Mouse (Mus musculus): ENCODE results near the gene Pilrb2. TPM values are rescaled to one million over a fixed set of nuclear protein-coding genes. Genes with fewer than 3 reads are reported as not detected.
"Not testable (repeated sequence)": the region's sequence is repeated elsewhere in the genome, so short reads cannot be mapped to it uniquely, and the experiment has no call there.

Pilrb2 gene
- polyA plus RNA-seq, 1 experiment from 2014 or later, result not detected

DNA sequence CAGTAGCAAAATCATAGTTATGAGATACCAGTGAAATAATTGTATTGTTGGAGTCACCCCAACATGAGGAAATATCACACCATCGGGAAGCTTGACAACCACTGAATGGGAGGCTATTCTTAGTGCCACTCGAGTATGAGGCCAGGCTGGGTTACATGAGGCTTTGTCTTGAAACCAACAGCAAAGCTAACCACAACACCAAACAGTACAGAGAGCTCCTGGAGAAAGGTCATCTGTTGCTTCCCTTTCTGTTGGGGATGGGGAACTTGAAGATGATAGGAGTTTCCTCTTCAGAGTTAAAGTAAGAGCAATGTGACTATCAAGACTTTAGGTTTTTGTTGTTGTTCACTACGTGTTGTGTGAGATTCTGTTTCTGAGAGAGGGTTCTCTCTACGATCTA is 11.3 kb upstream of the Pilrb2 start:
- Histone ChIP-seq H3K4me3 (replicated peaks; ENCODE audit: low read length) (no peak overlapping the region), H3K9ac (no peak overlapping the region), H3K9me3 (ENCODE audit: control insufficient read depth, low read length) (no peaks in the 10 kb centered on the region), H3K36me3 (replicated peaks; ENCODE audit: control insufficient read depth, insufficient read depth) (no peaks in the 10 kb centered on the region), H3K27me3 (ENCODE audit: control insufficient read depth, insufficient read depth, low read length) (no peaks in the 10 kb centered on the region), H3K4me1 (replicated peaks; ENCODE audit: control insufficient read depth, insufficient read depth, low read length) (no peaks in the 10 kb centered on the region), H3K4me2 (replicated peaks) (no peak overlapping the region), H3K27ac (no peak overlapping the region)
- DNase-seq (ENCODE audit: low spot score) (no peak), ATAC-seq (ENCODE audit: low FRiP score) (no peak)
- 86% methylated on average over 4 of the region's 4 CpGs for WGBS

DNA sequence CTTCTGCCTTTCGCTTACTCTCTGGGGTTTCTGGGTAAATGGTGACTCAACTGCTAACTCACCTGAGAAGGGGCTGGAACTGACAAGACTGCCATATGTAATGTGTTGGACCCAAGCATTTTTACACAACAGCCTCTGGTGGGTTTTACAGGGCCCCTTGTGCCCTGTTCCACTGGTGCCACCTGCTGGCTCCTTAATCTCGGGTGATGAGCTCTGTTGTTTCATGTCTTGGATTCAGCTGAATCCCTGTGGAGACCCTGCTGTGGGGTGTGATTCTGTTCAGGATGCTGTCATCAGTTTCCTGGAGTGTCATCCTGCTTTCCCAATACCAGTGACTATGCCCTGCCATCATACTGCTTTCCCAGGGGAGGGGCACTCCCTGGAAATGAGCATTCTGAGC is 6.2 kb upstream of the Pilrb2 start:
- Histone ChIP-seq H3K9ac (no peak overlapping the region), H3K36me3 (replicated peaks; ENCODE audit: control insufficient read depth, insufficient read depth) (no peaks in the 10 kb centered on the region), H3K4me3 (replicated peaks; ENCODE audit: low read length) (no peak overlapping the region), H3K27ac (no peak overlapping the region), H3K4me2 (replicated peaks) (no peak overlapping the region), H3K27me3 (ENCODE audit: control insufficient read depth, insufficient read depth, low read length) (no peaks in the 10 kb centered on the region), H3K4me1 (replicated peaks; ENCODE audit: control insufficient read depth, insufficient read depth, low read length) (no peaks in the 10 kb centered on the region), H3K9me3 (ENCODE audit: control insufficient read depth, low read length) (no peaks in the 10 kb centered on the region)
- ATAC-seq (ENCODE audit: low FRiP score) (no peak), DNase-seq (ENCODE audit: low spot score) (no peak)
- 63% methylated on average over 2 of the region's 2 CpGs for WGBS

DNA sequence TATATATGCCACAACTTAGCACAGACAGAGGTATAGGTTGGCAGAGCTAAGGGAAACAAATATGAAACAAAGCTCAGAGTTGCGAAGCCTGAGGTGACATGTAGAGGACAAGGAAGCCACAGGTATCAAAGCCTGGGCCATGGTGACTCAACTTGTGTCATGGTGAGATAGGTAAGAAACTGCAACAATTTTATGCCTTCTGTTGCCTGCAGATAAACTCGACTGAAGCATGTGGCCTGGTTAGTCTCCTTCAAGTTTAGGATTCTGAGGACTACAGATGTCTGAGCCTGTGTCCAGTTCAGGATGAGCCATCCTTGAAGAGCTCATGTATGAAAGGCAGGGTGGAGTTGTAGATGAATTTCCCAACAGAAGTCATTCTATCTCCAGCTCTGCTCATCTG is 3.4 kb upstream of the Pilrb2 start:
- ATAC-seq (ENCODE audit: low FRiP score) (no peak), DNase-seq (ENCODE audit: low spot score) (no peak)
- H3K9ac ChIP-seq, result no peak overlapping the region
- WGBS, result 88% methylated on average over 2 of the region's 2 CpGs
- H3K27ac ChIP-seq, result no peak overlapping the region
- H3K4me1 ChIP-seq (replicated peaks; ENCODE audit: control insufficient read depth, insufficient read depth, low read length), result no peaks in the 10 kb centered on the region
- no peak overlapping the region for H3K4me2 ChIP-seq (replicated peaks)
- H3K27me3 ChIP-seq (ENCODE audit: control insufficient read depth, insufficient read depth, low read length), result no peaks in the 10 kb centered on the region
- H3K36me3 ChIP-seq (replicated peaks; ENCODE audit: control insufficient read depth, insufficient read depth), result no peaks in the 10 kb centered on the region
- H3K4me3 ChIP-seq (replicated peaks; ENCODE audit: low read length), result no peak overlapping the region
- no peaks in the 10 kb centered on the region for H3K9me3 ChIP-seq (ENCODE audit: control insufficient read depth, low read length)

GRCm38 (mm10) chr5:137872381-137872702 is 727 bp upstream of the Pilrb2 start:
- not testable (repeated sequence) for H3K4me1 ChIP-seq (replicated peaks; ENCODE audit: control insufficient read depth, insufficient read depth, low read length); DNase-seq (ENCODE audit: low spot score); ATAC-seq (ENCODE audit: low FRiP score); H3K9me3 ChIP-seq (ENCODE audit: control insufficient read depth, low read length); H3K27me3 ChIP-seq (ENCODE audit: control insufficient read depth, insufficient read depth, low read length); H3K36me3 ChIP-seq (replicated peaks; ENCODE audit: control insufficient read depth, insufficient read depth); H3K27ac ChIP-seq; H3K4me2 ChIP-seq (replicated peaks); H3K9ac ChIP-seq; H3K4me3 ChIP-seq (replicated peaks; ENCODE audit: low read length)
- WGBS, result 50% methylated on average over 1 of the region's 1 CpGs

DNA sequence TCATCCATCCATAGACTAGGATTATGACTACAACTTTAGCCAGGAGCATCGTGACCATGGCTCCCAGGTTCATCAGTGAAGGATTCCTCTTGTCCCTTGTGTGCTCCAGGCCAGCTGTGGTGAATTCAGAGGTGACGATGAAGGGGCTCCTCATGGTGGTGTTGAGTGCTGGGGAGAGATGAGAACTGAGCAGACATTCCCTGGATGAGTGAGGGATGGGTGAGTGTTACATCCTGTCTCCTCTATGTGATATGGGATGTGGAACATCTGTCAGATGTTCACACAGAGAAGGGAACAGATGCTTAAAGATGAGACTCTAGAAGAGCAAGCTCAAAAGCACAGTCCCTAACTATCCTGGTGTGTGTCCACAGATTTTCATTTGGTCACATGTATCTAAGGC is 3.0 kb downstream of the Pilrb2 start:
- not testable (repeated sequence) for H3K27ac ChIP-seq; ATAC-seq (ENCODE audit: low FRiP score); DNase-seq (ENCODE audit: low spot score); H3K4me1 ChIP-seq (replicated peaks; ENCODE audit: control insufficient read depth, insufficient read depth, low read length); H3K4me3 ChIP-seq (replicated peaks; ENCODE audit: low read length); H3K4me2 ChIP-seq (replicated peaks); H3K36me3 ChIP-seq (replicated peaks; ENCODE audit: control insufficient read depth, insufficient read depth); H3K9ac ChIP-seq; H3K27me3 ChIP-seq (ENCODE audit: control insufficient read depth, insufficient read depth, low read length); H3K9me3 ChIP-seq (ENCODE audit: control insufficient read depth, low read length)
- WGBS, result 84% methylated on average over 2 of the region's 2 CpGs

DNA sequence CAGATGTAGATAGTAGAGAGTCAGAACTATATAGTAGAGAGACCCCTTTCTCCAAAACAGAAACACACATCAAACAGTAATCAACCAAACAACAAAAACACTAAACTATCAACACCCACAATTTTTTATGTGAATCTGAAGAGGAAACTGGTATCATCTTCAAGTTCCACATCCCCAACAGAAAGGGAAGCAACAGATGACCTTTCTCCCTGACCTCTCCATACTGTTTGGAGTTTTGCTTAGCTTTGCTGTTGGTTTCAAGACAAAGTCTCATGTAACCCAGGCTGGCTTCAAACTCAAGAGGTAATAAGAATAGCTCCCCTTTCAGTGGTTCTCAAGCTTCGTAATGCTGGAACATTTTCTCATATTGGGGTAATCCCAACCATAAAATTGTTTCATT is 7.6 kb downstream of the Pilrb2 start:
- not testable (repeated sequence) for H3K4me1 ChIP-seq (replicated peaks; ENCODE audit: control insufficient read depth, insufficient read depth, low read length); H3K27ac ChIP-seq; H3K4me2 ChIP-seq (replicated peaks); H3K9ac ChIP-seq; DNase-seq (ENCODE audit: low spot score); H3K36me3 ChIP-seq (replicated peaks; ENCODE audit: control insufficient read depth, insufficient read depth); H3K4me3 ChIP-seq (replicated peaks; ENCODE audit: low read length); H3K27me3 ChIP-seq (ENCODE audit: control insufficient read depth, insufficient read depth, low read length); ATAC-seq (ENCODE audit: low FRiP score); H3K9me3 ChIP-seq (ENCODE audit: control insufficient read depth, low read length)
- 97% methylated on average over 1 of the region's 1 CpGs for WGBS

DNA sequence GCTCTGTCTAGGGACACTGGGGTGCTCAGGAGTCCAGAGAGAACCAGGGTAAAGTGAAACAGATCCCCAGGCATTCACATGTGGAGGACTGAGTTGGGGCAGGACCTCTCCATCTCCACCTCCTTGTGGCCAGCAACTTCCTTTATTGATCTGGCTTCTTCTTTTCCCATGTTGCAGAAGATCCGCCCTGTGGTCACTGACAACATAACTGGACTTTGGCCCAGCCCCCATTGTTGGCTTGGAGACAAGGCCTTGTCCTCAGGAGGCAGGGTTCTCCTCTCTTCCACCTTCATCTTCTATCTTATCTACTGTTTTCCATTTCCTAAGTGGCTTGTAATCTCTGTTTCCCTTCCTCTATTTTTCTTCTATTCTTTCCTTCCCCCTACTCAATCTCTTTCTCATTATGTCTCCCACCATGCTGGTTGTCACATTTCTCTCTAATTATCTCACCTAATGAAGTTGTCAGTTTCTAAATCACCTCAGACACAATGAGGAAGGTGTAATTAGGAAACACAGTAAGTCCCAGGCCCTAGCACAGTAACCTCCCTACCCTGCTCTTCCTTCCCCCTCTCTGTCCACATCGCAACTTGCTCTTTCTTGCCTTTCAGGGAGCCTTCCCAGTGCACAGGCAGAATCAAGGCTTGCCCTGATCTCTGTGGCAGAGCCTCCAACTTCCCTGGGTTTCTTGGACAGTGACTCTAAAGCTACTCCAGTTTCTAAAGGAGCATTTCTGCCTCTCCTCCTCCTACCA is 13.5 kb downstream of the Pilrb2 start, which contains the start of gene Pilrb1:
Pilrb1 (minus strand) TSS at position 147 of the 751 bp plus-strand sequence.
- not testable (repeated sequence) for H3K4me1 ChIP-seq (replicated peaks; ENCODE audit: control insufficient read depth, insufficient read depth, low read length); H3K27me3 ChIP-seq (ENCODE audit: control insufficient read depth, insufficient read depth, low read length); H3K27ac ChIP-seq; H3K9ac ChIP-seq; H3K36me3 ChIP-seq (replicated peaks; ENCODE audit: control insufficient read depth, insufficient read depth); H3K9me3 ChIP-seq (ENCODE audit: control insufficient read depth, low read length); H3K4me3 ChIP-seq (replicated peaks; ENCODE audit: low read length); DNase-seq (ENCODE audit: low spot score); ATAC-seq (ENCODE audit: low FRiP score); H3K4me2 ChIP-seq (replicated peaks)
- 75% methylated on average over 1 of the region's 2 CpGs for WGBS

- H3K4me1 ChIP-seq (replicated peaks; ENCODE audit: control insufficient read depth, insufficient read depth, low read length); DNase-seq (ENCODE audit: low spot score); H3K9ac ChIP-seq; H3K36me3 ChIP-seq (replicated peaks; ENCODE audit: control insufficient read depth, insufficient read depth); H3K4me2 ChIP-seq (replicated peaks); H3K9me3 ChIP-seq (ENCODE audit: control insufficient read depth, low read length); ATAC-seq (ENCODE audit: low FRiP score); H3K27ac ChIP-seq; H3K27me3 ChIP-seq (ENCODE audit: control insufficient read depth, insufficient read depth, low read length); H3K4me3 ChIP-seq (replicated peaks; ENCODE audit: low read length): not testable (repeated sequence)
- 81% methylated on average over 4 of the region's 5 CpGs for WGBS
These were observed 14.7 kb downstream of the Pilrb2 start for GRCm38 (mm10) chr5:137856870-137857269.

GRCm38 (mm10) chr5:137854907-137855306 is 16.7 kb downstream of the Pilrb2 start:
- H3K36me3 ChIP-seq (replicated peaks; ENCODE audit: control insufficient read depth, insufficient read depth); H3K4me1 ChIP-seq (replicated peaks; ENCODE audit: control insufficient read depth, insufficient read depth, low read length); H3K27me3 ChIP-seq (ENCODE audit: control insufficient read depth, insufficient read depth, low read length); H3K4me2 ChIP-seq (replicated peaks); H3K9me3 ChIP-seq (ENCODE audit: control insufficient read depth, low read length); DNase-seq (ENCODE audit: low spot score); ATAC-seq (ENCODE audit: low FRiP score); H3K9ac ChIP-seq; H3K27ac ChIP-seq; H3K4me3 ChIP-seq (replicated peaks; ENCODE audit: low read length): not testable (repeated sequence)
- 86% methylated on average over 3 of the region's 3 CpGs for WGBS

GRCm38 (mm10) chr5:137850313-137850712 is 21.3 kb downstream of the Pilrb2 start:
- H3K9me3 ChIP-seq (ENCODE audit: control insufficient read depth, low read length); DNase-seq (ENCODE audit: low spot score); ATAC-seq (ENCODE audit: low FRiP score); H3K4me2 ChIP-seq (replicated peaks); H3K4me3 ChIP-seq (replicated peaks; ENCODE audit: low read length); H3K27me3 ChIP-seq (ENCODE audit: control insufficient read depth, insufficient read depth, low read length); H3K4me1 ChIP-seq (replicated peaks; ENCODE audit: control insufficient read depth, insufficient read depth, low read length); H3K36me3 ChIP-seq (replicated peaks; ENCODE audit: control insufficient read depth, insufficient read depth); H3K9ac ChIP-seq; H3K27ac ChIP-seq: not testable (repeated sequence)
- WGBS, result 90% methylated on average over 1 of the region's 1 CpGs

Measured in hindbrain, embryonic 14.5 days (tissue).